Mouse (Mus musculus): Measurements from ENCODE around the gene Syne1. TPM values are rescaled to one million over a fixed set of nuclear protein-coding genes. Genes with fewer than 3 reads are reported as not detected.
A peak's percentile ranks its signal among the peaks of the same experiment; 100 is the strongest.

The Syne1 gene
- polyA plus RNA-seq, 1 experiment from 2014 or later: 2.4 TPM

DNA sequence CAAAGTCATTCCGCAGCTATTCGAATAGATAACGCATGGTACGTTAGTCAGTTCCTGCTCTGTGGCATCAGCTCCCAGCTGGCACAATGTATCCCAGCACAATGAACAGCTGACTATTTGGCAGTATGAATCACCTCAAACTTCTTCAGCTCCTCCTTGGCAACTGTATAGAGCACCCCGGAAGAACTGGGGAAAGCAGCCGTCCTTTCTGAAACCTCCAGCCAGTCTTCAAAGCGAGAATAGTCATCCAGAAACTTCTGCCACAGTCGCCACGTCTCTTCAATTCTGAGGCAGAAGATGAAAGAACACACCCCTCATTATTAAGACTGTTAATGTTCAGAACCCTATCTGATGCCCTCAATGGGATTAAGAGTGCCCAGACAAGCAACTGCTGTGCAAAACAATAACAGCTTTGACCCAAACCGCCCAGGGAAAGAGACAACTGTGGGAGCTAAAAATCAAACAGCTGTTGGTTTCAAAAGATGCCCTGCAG lies 495.0 kb downstream of the Syne1 start:
- peaks cover 5% of the 10 kb centered on the region; the same call in 1 of the 2 replicates for H3K4me1 ChIP-seq (replicated peaks; ENCODE audit: control insufficient read depth, insufficient read depth, low read length)
- no peaks in the 10 kb centered on the region for H3K9me3 ChIP-seq (ENCODE audit: control insufficient read depth, low read length)
- no peak overlapping the region for H3K4me2 ChIP-seq (ENCODE audit: low read depth, low read length, severe bottlenecking)
- H3K4me3 ChIP-seq (ENCODE audit: low read depth, low read length): no peak overlapping the region
- H3K27ac ChIP-seq (ENCODE audit: low read depth, low read length): no peak overlapping the region
- H3K27me3 ChIP-seq (ENCODE audit: control insufficient read depth, insufficient read depth, low read length): no peaks in the 10 kb centered on the region
- no peak overlapping the region for H3K9ac ChIP-seq (ENCODE audit: low read length)
- DNase-seq (ENCODE audit: low spot score) (no peak), ATAC-seq (replicated peaks; ENCODE audit: low FRiP score) (no peak)
- no peaks in the 10 kb centered on the region for H3K36me3 ChIP-seq (ENCODE audit: control insufficient read depth, insufficient read depth, low read length)
- 45% methylated on average over 10 of the region's 10 CpGs for WGBS

DNA sequence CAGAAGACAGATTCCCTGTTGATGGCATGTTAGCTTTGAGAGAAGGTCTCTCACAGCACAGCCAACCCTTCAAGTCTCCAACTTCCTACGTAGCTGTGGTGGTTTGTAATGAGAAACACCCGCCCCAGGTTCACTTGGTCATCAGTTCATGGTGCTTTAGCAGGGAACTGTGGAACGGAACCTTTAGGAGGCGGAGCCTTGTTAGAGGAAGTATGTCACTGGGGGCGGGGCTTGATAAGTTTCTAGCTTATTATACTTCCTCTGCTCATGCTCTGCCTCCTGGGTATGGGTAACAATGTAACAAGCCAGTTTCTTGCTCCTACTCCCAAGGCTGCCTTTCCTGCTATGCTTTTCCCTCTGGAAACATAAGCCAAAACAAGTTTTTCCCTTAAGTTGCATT lies 505.6 kb downstream of the Syne1 start:
- no peak overlapping the region for H3K4me2 ChIP-seq (ENCODE audit: low read depth, low read length, severe bottlenecking)
- 93% methylated on average over 5 of the region's 5 CpGs for WGBS
- no peak for ATAC-seq (replicated peaks; ENCODE audit: low FRiP score)
- no peaks in the 10 kb centered on the region for H3K4me1 ChIP-seq (replicated peaks; ENCODE audit: control insufficient read depth, insufficient read depth, low read length)
- no peak overlapping the region for H3K27ac ChIP-seq (ENCODE audit: low read depth, low read length)
- DNase-seq (ENCODE audit: low spot score): no peak
- no peak overlapping the region for H3K9ac ChIP-seq (ENCODE audit: low read length)
- no peak overlapping the region for H3K4me3 ChIP-seq (ENCODE audit: low read depth, low read length)
- no peaks in the 10 kb centered on the region for H3K36me3 ChIP-seq (ENCODE audit: control insufficient read depth, insufficient read depth, low read length)
- no peaks in the 10 kb centered on the region for H3K27me3 ChIP-seq (ENCODE audit: control insufficient read depth, insufficient read depth, low read length)
- no peaks in the 10 kb centered on the region for H3K9me3 ChIP-seq (ENCODE audit: control insufficient read depth, low read length)

DNA sequence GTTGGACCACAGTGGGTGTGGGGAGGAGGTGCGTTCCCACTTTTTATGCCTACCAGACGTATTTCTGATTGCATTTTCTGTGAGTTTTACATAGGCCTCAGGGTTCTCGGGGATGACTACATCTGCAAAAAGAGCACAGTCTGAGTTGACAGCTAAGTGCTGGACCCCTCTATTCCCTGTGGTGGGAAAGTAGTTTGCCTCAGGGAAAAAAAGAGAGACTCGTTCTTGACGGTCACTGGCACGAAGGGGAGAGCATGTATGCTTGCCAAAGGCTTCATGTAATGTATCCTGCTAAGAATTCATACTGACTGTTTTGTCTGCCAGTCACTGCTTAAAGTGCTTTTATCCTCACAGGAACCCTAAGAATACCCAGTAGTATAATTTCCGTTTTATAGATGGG lies 506.1 kb downstream of the Syne1 start:
- no peak overlapping the region for H3K9ac ChIP-seq (ENCODE audit: low read length)
- no peaks in the 10 kb centered on the region for H3K27me3 ChIP-seq (ENCODE audit: control insufficient read depth, insufficient read depth, low read length)
- DNase-seq (ENCODE audit: low spot score): no peak
- H3K9me3 ChIP-seq (ENCODE audit: control insufficient read depth, low read length): no peaks in the 10 kb centered on the region
- no peak overlapping the region for H3K27ac ChIP-seq (ENCODE audit: low read depth, low read length)
- H3K36me3 ChIP-seq (ENCODE audit: control insufficient read depth, insufficient read depth, low read length): no peaks in the 10 kb centered on the region
- no peaks in the 10 kb centered on the region for H3K4me1 ChIP-seq (replicated peaks; ENCODE audit: control insufficient read depth, insufficient read depth, low read length)
- no peak for ATAC-seq (replicated peaks; ENCODE audit: low FRiP score)
- H3K4me3 ChIP-seq (ENCODE audit: low read depth, low read length): no peak overlapping the region
- H3K4me2 ChIP-seq (ENCODE audit: low read depth, low read length, severe bottlenecking): no peak overlapping the region
- 92% methylated on average over 7 of the region's 7 CpGs for WGBS

- H3K4me3 ChIP-seq (ENCODE audit: low read depth, low read length): no peak overlapping the region
- no peaks in the 10 kb centered on the region for H3K36me3 ChIP-seq (ENCODE audit: control insufficient read depth, insufficient read depth, low read length)
- no peaks in the 10 kb centered on the region for H3K9me3 ChIP-seq (ENCODE audit: control insufficient read depth, low read length)
- no peaks in the 10 kb centered on the region for H3K4me1 ChIP-seq (replicated peaks; ENCODE audit: control insufficient read depth, insufficient read depth, low read length)
- DNase-seq (ENCODE audit: low spot score) (no peak), ATAC-seq (replicated peaks; ENCODE audit: low FRiP score) (no peak)
- no peak overlapping the region for H3K9ac ChIP-seq (ENCODE audit: low read length)
- no peak overlapping the region for H3K4me2 ChIP-seq (ENCODE audit: low read depth, low read length, severe bottlenecking)
- WGBS: 91% methylated on average over 8 of the region's 8 CpGs
- no peak overlapping the region for H3K27ac ChIP-seq (ENCODE audit: low read depth, low read length)
- H3K27me3 ChIP-seq (ENCODE audit: control insufficient read depth, insufficient read depth, low read length): no peaks in the 10 kb centered on the region
Observed at GRCm38 (mm10) chr10:5044481-5044880, 506.8 kb downstream of the Syne1 start.

- H3K27ac ChIP-seq (ENCODE audit: low read depth, low read length): no peak overlapping the region
- DNase-seq (ENCODE audit: low spot score): no peak
- H3K9me3 ChIP-seq (ENCODE audit: control insufficient read depth, low read length): no peaks in the 10 kb centered on the region
- H3K4me3 ChIP-seq (ENCODE audit: low read depth, low read length): no peak overlapping the region
- no peak for ATAC-seq (replicated peaks; ENCODE audit: low FRiP score)
- 82% methylated on average over 8 of the region's 8 CpGs for WGBS
- no peak overlapping the region for H3K4me2 ChIP-seq (ENCODE audit: low read depth, low read length, severe bottlenecking)
- H3K9ac ChIP-seq (ENCODE audit: low read length): no peak overlapping the region
- no peaks in the 10 kb centered on the region for H3K4me1 ChIP-seq (replicated peaks; ENCODE audit: control insufficient read depth, insufficient read depth, low read length)
- H3K36me3 ChIP-seq (ENCODE audit: control insufficient read depth, insufficient read depth, low read length): no peaks in the 10 kb centered on the region
- no peaks in the 10 kb centered on the region for H3K27me3 ChIP-seq (ENCODE audit: control insufficient read depth, insufficient read depth, low read length)
Observed at GRCm38 (mm10) chr10:5041254-5041653, 510.0 kb downstream of the Syne1 start.

GRCm38 (mm10) chr10:5032192-5033048 lies 518.9 kb downstream of the Syne1 start:
- Histone ChIP-seq H3K27me3 (ENCODE audit: control insufficient read depth, insufficient read depth, low read length) (peaks cover 5% of the 10 kb centered on the region; the same call in 1 of the 2 replicates), H3K9me3 (ENCODE audit: control insufficient read depth, low read length) (no peaks in the 10 kb centered on the region), H3K9ac (ENCODE audit: low read length) (no peak overlapping the region), H3K27ac (ENCODE audit: low read depth, low read length) (no peak overlapping the region), H3K36me3 (ENCODE audit: control insufficient read depth, insufficient read depth, low read length) (no peaks in the 10 kb centered on the region), H3K4me1 (replicated peaks; ENCODE audit: control insufficient read depth, insufficient read depth, low read length) (no peaks in the 10 kb centered on the region), H3K4me2 (ENCODE audit: low read depth, low read length, severe bottlenecking) (no peak overlapping the region), H3K4me3 (ENCODE audit: low read depth, low read length) (no peak overlapping the region)
- WGBS: 41% methylated on average over 15 of the region's 15 CpGs
- ATAC-seq (replicated peaks; ENCODE audit: low FRiP score) (peak; percentile 76), DNase-seq (ENCODE audit: low spot score) (no peak)

GRCm38 (mm10) chr10:5029883-5030282 lies 521.4 kb downstream of the Syne1 start:
- no peaks in the 10 kb centered on the region for H3K9me3 ChIP-seq (ENCODE audit: control insufficient read depth, low read length)
- H3K4me1 ChIP-seq (replicated peaks; ENCODE audit: control insufficient read depth, insufficient read depth, low read length): no peaks in the 10 kb centered on the region
- 89% methylated on average over 1 of the region's 1 CpGs for WGBS
- no peak overlapping the region for H3K4me2 ChIP-seq (ENCODE audit: low read depth, low read length, severe bottlenecking)
- H3K9ac ChIP-seq (ENCODE audit: low read length): no peak overlapping the region
- DNase-seq (ENCODE audit: low spot score) (no peak), ATAC-seq (replicated peaks; ENCODE audit: low FRiP score) (no peak)
- no peak overlapping the region for H3K4me3 ChIP-seq (ENCODE audit: low read depth, low read length)
- peaks cover 5% of the 10 kb centered on the region; the same call in 1 of the 2 replicates for H3K27me3 ChIP-seq (ENCODE audit: control insufficient read depth, insufficient read depth, low read length)
- H3K36me3 ChIP-seq (ENCODE audit: control insufficient read depth, insufficient read depth, low read length): no peaks in the 10 kb centered on the region
- H3K27ac ChIP-seq (ENCODE audit: low read depth, low read length): no peak overlapping the region

DNA sequence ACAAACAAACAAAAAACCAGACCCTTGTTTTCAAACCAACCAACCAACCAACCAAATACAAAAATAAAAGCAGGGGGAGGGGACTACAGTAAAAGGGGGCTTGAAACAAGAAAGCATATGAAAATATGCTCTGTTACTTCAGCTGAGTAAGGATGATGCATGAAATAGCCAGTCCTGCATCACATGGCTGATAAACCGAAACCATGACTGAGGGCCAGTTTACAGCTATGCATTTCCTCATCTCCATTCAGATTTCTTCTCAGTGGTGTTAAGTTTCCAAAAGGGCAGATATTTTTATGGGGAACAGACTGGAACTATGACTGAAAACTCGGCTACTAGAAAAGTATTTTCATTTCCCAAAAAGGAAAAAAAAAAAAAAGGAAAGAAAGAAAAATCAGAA lies 522.1 kb downstream of the Syne1 start:
- Histone ChIP-seq H3K4me3 (ENCODE audit: low read depth, low read length) (no peak overlapping the region), H3K9me3 (ENCODE audit: control insufficient read depth, low read length) (no peaks in the 10 kb centered on the region), H3K4me2 (ENCODE audit: low read depth, low read length, severe bottlenecking) (no peak overlapping the region), H3K36me3 (ENCODE audit: control insufficient read depth, insufficient read depth, low read length) (no peaks in the 10 kb centered on the region), H3K27me3 (ENCODE audit: control insufficient read depth, insufficient read depth, low read length) (peaks cover 5% of the 10 kb centered on the region; the same call in 1 of the 2 replicates), H3K4me1 (replicated peaks; ENCODE audit: control insufficient read depth, insufficient read depth, low read length) (no peaks in the 10 kb centered on the region), H3K9ac (ENCODE audit: low read length) (no peak overlapping the region), H3K27ac (ENCODE audit: low read depth, low read length) (no peak overlapping the region)
- DNase-seq (ENCODE audit: low spot score) (no peak), ATAC-seq (replicated peaks; ENCODE audit: low FRiP score) (no peak)
- 82% methylated on average over 2 of the region's 2 CpGs for WGBS

DNA sequence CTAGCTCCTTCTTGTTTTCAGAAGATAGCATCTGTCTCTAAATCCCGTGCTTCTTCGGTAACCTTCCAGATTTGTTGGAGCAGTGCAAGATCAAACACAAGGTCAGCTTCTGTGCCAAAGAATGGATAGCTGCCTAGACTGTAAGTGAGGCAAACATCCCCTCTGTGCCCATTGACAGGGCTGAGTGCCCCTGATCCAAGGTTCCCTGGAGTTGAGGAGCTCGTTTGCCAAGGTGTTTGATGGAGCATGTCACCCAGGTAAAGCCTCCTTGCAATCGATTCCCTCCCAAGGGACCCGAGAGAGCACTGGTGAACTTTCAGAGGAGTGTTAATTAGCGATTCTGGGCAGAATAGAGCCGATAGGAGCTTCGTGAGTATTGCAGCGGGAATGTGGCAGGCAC lies 523.0 kb downstream of the Syne1 start:
- ATAC-seq (replicated peaks; ENCODE audit: low FRiP score) (no peak), DNase-seq (ENCODE audit: low spot score) (no peak)
- no peak overlapping the region for H3K4me2 ChIP-seq (ENCODE audit: low read depth, low read length, severe bottlenecking)
- H3K27me3 ChIP-seq (ENCODE audit: control insufficient read depth, insufficient read depth, low read length): peaks cover 3% of the 10 kb centered on the region; the same call in 1 of the 2 replicates
- H3K36me3 ChIP-seq (ENCODE audit: control insufficient read depth, insufficient read depth, low read length): no peaks in the 10 kb centered on the region
- no peak overlapping the region for H3K4me3 ChIP-seq (ENCODE audit: low read depth, low read length)
- no peaks in the 10 kb centered on the region for H3K4me1 ChIP-seq (replicated peaks; ENCODE audit: control insufficient read depth, insufficient read depth, low read length)
- 80% methylated on average over 9 of the region's 9 CpGs for WGBS
- no peaks in the 10 kb centered on the region for H3K9me3 ChIP-seq (ENCODE audit: control insufficient read depth, low read length)
- no peak overlapping the region for H3K27ac ChIP-seq (ENCODE audit: low read depth, low read length)
- H3K9ac ChIP-seq (ENCODE audit: low read length): no peak overlapping the region
